ENCODE assay signal across 7 mouse cellular contexts in genomic region chr10:125786880-125787337, GRCm38 (mm10).
DNase-seq lines count a peak whose midpoint lies in the region; ATAC-seq lines count a peak whose summit lies in the region.

No protein-coding gene starts in this region.

- ATAC-seq in megakaryocyte-erythroid progenitor cell, adult 5-6 weeks (replicated peaks; ENCODE audit: low FRiP score, low TSS enrichment, poor library complexity, severe bottlenecking) = no peak

- DNase-seq in kidney, postnatal 10 days = peak; percentile 44
- no peak for DNase-seq in kidney, postnatal 25 days
- DNase-seq in embryo, embryonic 9.5 days (ENCODE audit: extremely low spot score) = peak; percentile 87
- DNase-seq in heart, postnatal 4 days = peak; percentile 19
- peak; percentile 26 to 42 for DNase-seq in lung, postnatal 4 days
- no peak for DNase-seq in B cell, adult 2 months

Comparison
In these comparisons a context has a peak if more than half of its experiments do, and no peak if none do; other contexts are left out.
1. DNase-seq: peak in kidney, postnatal 10 days (single experiment), embryo, embryonic 9.5 days (single experiment), heart, postnatal 4 days (single experiment) and lung, postnatal 4 days (2 of 2); none in kidney, postnatal 25 days (0 of 2) and B cell, adult 2 months (0 of 2).